Mouse (Mus musculus) embryonic fibroblast, embryonic 13.5 days (primary cell): ENCODE measurements around the gene Ovol1. TPM values are rescaled to one million over a fixed set of nuclear protein-coding genes. Genes with fewer than 3 reads are reported as not detected.

Source experiments
- H3K27ac ChIP-seq: 2 replicates; pipeline ENCODE4 v1.5.1; 2012; ENCODE audit warnings: low read length, control low read depth, inconsistent platforms; ENCODE audit not compliant: insufficient read depth
- H3K4me1 ChIP-seq: 2 replicates; pipeline ENCODE4 v1.6.1; 2011; ENCODE audit warnings: low read length; ENCODE audit not compliant: control insufficient read depth, insufficient read depth
- H3K4me3 ChIP-seq: 2 replicates; pipeline ENCODE4 v1.5.1; 2011; ENCODE audit warnings: mild to moderate bottlenecking, control low read depth, low read length; ENCODE audit not compliant: insufficient read depth
- CTCF ChIP-seq: IDR thresholded peaks from 2 replicates; pipeline ENCODE4 v1.5.1; 2011; ENCODE audit warnings: mild to moderate bottlenecking, control low read depth, low read length, moderate library complexity, borderline replicate concordance; ENCODE audit not compliant: insufficient read depth
- POLR2A ChIP-seq: IDR thresholded peaks from 2 replicates; pipeline ENCODE4 v1.6.1; 2011; ENCODE audit warnings: low read depth, mild to moderate bottlenecking, control low read depth, low read length, moderate library complexity
- polyA plus RNA-seq: library from polyadenylated mRNA; stranded (reverse); fragments of >200 nt; gene quantifications from 2 replicates; pipeline ENCODE4 v1.2.4, GENCODE M21; 2011; ENCODE audit warnings: low read depth; ENCODE audit not compliant: missing spikeins, insufficient read length

The Ovol1 gene
- not detected in 2 replicates for polyA plus RNA-seq

- Histone ChIP-seq H3K4me3 (no peak within 1 kb of the TSS), H3K27ac (no peak within 1 kb of the TSS), H3K4me1 (0 out of 2 replicates have a peak, but pooled peaks cover 3% of the 10 kb centered on the region)
- TF ChIP-seq POLR2A: no peak
- no peak for TF ChIP-seq CTCF
Observed at GRCm38 (mm10) chr19:5560457-5561041, at the start of gene Ovol1. Gene Ovol1 (minus strand): TSS chr19:5560646.

DNA sequence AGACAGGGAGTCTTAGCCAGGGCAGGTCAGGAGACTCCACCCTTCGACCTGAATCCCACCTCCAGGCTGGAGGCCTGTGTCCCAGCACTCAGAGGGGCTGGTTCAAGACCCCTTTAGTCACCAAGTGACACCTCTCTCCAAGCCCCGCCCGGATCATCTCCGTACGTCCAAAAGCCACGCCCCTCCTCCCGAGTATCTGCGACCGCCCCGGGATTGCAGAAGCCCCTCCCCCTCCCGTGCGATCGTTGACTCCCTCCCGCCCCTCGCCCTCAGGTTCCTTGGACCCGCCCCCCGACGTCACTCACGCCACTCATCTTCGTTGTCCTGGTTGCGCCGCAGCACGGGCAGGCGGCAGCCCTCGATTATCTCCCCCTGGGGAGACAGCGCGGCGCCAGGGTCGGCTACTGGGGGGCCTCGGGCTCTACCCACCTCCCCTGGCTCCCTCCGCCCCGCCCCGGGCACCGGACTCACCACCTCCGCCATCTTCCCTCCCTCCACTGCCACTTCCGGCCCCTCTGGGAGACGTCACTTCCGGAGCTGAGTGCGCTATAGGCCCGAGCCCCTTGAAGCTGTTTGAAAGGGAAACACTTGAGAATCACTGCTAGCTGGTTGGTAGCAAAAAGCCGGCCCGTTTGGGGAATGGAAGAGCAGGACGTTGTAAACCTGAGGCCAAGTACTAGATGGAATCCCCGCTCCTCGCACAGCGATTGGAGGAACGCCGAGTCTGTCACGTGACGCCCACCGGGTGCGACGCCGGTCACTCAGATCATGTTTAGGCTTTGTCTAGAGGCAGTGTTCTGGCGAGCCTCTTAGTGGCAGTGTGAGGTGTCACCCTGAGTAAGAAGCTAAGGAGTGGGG, 49.3 kb upstream of the Ovol1 start, which contains the start of gene Kat5:
Gene Kat5, minus strand, starts transcription at position 691 of the 858 bp plus-strand sequence.
- H3K4me3 ChIP-seq: peak within 1 kb of the TSS; percentile 52
- no peaks in the 10 kb centered on the region for H3K4me1 ChIP-seq
- peak within 1 kb of the TSS; percentile 90 for H3K27ac ChIP-seq
- TF ChIP-seq CTCF (no peak), POLR2A (peak; percentile 68)

DNA sequence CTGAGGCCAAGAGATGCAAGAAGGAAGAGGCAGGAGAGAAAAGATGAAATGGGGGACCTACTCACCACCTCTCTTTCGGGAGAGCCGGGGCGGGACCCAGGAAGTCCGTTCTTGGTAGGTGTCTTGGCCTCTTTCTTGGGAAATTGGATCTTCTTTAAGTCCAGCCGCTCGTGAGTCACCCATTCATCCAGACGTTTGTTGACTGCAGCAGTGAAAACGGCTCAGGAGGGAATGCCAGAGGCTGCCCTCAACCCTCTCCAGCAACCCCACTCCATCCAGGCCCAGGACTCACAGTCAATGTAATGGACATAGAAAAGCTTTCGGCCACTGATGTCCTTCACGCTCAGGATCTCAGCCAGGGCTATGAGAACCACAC, 48.7 kb upstream of the Ovol1 start:
- Histone ChIP-seq H3K4me3 (peak overlapping the region; percentile 52), H3K27ac (peak overlapping the region; percentile 20; the same call in 1 of the 2 replicates), H3K4me1 (no peaks in the 10 kb centered on the region)
- TF ChIP-seq CTCF (no peak), POLR2A (no peak)

DNA sequence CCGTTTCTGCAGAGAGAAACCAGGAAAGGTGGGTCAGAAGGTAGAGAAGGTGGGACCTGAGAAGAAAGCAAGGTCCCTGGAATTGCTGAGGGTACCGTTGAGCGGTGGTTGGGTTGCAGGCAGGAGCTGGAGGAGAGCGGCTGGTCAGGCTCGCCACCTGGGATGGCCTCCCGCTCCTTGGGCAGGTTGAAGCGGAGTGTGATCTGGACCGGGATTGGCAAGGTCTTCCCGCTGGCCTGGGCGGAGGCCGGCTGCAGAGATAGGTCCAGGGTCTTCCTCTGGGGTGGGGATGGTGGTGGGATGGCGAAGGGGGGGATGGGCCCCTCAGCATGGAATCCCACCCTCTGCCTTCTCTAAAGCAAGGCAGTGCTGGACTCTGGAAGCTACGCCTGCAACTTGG, 48.3 kb upstream of the Ovol1 start:
- Histone ChIP-seq H3K27ac (no peak overlapping the region), H3K4me3 (peak overlapping the region; percentile 52), H3K4me1 (no peaks in the 10 kb centered on the region)
- TF ChIP-seq CTCF (no peak), POLR2A (no peak)

DNA sequence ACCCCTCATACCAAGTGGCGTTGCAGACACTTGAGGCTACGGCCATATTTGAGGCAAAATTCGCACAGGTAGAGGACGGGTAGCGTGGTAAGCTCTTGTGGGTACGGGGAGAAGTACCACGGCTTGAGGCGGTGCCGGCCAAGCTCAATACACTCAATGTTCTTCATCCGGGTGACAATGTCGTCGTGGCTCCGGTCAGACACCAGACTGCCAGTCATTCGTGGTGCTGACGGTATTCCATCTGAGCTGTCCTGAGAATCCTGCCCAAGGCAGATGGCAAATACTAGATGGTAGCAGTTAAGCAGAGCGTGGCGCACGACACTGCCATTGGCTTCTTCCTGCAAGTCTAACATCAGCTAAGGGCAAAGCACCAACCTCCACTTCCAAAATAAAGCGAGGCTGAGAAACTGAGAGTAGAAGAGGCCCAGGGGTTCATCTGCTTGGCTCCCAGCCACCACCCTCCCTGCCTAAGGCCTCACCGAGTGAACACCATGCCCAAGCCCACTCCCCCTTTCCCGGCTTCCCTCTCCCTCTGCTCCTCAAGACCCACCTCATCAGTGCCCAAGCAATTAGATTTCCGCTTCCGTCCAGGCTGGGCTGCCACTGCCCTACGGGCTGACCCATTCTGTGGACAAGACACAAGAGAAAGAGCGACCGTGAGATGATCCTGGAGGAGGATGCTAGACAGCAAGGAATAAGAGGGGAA, 47.4 kb upstream of the Ovol1 start:
- no peak for TF ChIP-seq CTCF
- peak; percentile 29; the same call in 1 of the 2 replicates for TF ChIP-seq POLR2A
- H3K4me3 ChIP-seq: no peak overlapping the region

DNA sequence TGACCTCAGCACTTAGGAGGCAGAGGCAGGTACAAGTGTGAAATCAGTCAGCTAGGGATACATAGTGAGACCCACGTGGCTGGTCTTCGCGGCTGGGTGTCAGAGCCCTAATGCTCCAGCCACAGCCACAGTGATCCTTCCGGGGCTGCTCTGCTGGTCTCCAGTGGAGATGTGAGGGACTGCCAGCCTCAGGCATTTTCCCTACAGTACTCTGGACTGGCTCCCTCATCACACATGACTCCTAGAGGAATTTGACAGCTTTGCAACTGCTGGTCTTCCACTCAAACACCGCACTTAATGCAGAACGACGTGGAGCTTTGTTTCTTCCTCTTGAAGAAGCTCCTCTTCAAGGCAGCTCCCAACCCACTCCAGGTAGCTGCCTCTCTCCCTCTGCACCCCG, 45.8 kb upstream of the Ovol1 start:
- no peak overlapping the region for H3K27ac ChIP-seq
- TF ChIP-seq CTCF (no peak), POLR2A (no peak)
- no peak overlapping the region for H3K4me3 ChIP-seq

More for the DNA sequence above, 47.4 kb upstream of the Ovol1 start:
- Histone ChIP-seq H3K27ac (no peak overlapping the region), H3K4me1 (no peaks in the 10 kb centered on the region)

DNA sequence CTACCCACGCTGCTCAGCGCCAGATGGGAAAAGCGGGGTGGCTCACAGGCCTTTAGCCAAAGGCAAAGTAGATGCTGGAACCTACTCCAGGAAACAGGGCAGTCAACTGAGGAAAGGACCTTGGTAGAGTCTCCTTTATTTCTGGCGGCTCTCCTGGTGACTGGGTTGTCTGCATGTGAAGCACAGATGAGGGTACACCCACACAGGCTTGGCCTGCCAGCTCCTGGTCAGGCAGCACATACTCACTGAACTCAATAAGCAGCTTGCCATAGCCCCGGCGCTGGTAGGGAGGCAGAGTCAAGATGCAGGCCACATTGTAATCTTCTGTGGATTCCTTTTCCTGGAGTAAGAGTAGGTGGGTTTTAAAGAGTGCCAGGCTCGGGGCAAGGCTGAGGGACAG, 44.7 kb upstream of the Ovol1 start:
- TF ChIP-seq CTCF: no peak
- no peak for TF ChIP-seq POLR2A
- Histone ChIP-seq H3K4me1 (no peaks in the 10 kb centered on the region), H3K4me3 (no peak overlapping the region), H3K27ac (no peak overlapping the region)

More for the DNA sequence above, 45.8 kb upstream of the Ovol1 start:
- no peaks in the 10 kb centered on the region for H3K4me1 ChIP-seq

GRCm38 (mm10) chr19:5603664-5604063, 43.2 kb upstream of the Ovol1 start:
- H3K4me3 ChIP-seq: no peak overlapping the region
- no peak for TF ChIP-seq CTCF
- no peak for TF ChIP-seq POLR2A
- no peak overlapping the region for H3K27ac ChIP-seq
- H3K4me1 ChIP-seq: no peaks in the 10 kb centered on the region

- Histone ChIP-seq H3K4me3 (peak within 1 kb of the TSS; percentile 68), H3K4me1 (no peaks in the 10 kb centered on the region), H3K27ac (no peak within 1 kb of the TSS)
- peak; percentile 76 for TF ChIP-seq POLR2A
- no peak for TF ChIP-seq CTCF
Observed at GRCm38 (mm10) chr19:5601752-5602541, 41.5 kb upstream of the Ovol1 start, which contains the start of gene Rnaseh2c. Gene Rnaseh2c (plus strand): TSS chr19:5601873.
